Mouse (Mus musculus) left cerebral cortex, postnatal 14 days (tissue): ENCODE data around the gene Nfib. TPM values are rescaled to one million over a fixed set of nuclear protein-coding genes. Genes with fewer than 3 reads are reported as not detected.

Experiments
- DNase-seq, 2 experiments: peaks; one replicate each; pipeline ENCODE4 v3.0.0; 2021 to 2022; ENCODE audit warnings: low spot score in 2 of 2, mixed read lengths in 1 of 2
- intact Hi-C: fragments of 180-260 bp; cut with DNase I; formaldehyde crosslinking; loops from one replicate; pipeline ENCODE4 v1.15.1; 2025
- total RNA-seq, 2 experiments: library from RNA; stranded (reverse); gene quantifications; 2 replicates each; pipeline ENCODE4 v1.2.3; 2021

The Nfib gene
- total RNA-seq, 2 experiments from 2014 or later: 94.4 to 100 TPM

- intact Hi-C loops: loop anchor here (2.0 to 5.0 kb wide), 2 partner anchors 23 to 39 kb away; no protein-coding TSS in a partner anchor
- DNase-seq: no peak
These were observed 169.7 kb downstream of the Nfib start for GRCm38 (mm10) chr4:82535606-82536434.

GRCm38 (mm10) chr4:82533231-82533630 lies 172.3 kb downstream of the Nfib start:
- DNase-seq: no peak
- intact Hi-C loops: no loop called here

GRCm38 (mm10) chr4:82532443-82533191 lies 172.9 kb downstream of the Nfib start:
- intact Hi-C loops: no loop called here
- DNase-seq: no peak

GRCm38 (mm10) chr4:82531977-82532376 lies 173.6 kb downstream of the Nfib start:
- intact Hi-C loops: no loop called here
- DNase-seq: no peak

GRCm38 (mm10) chr4:82530875-82531353 lies 174.6 kb downstream of the Nfib start:
- DNase-seq: no peak
- intact Hi-C loops: no loop called here

- intact Hi-C loops: no loop called here
- DNase-seq: no peak
These were observed 176.6 kb downstream of the Nfib start for GRCm38 (mm10) chr4:82528978-82529377.

GRCm38 (mm10) chr4:82519935-82520334 lies 185.6 kb downstream of the Nfib start:
- intact Hi-C loops: no loop called here
- no peak for DNase-seq

- no peak for DNase-seq
- intact Hi-C loops: no loop called here
These were observed 187.4 kb downstream of the Nfib start for GRCm38 (mm10) chr4:82518132-82518531.

- intact Hi-C loops: no loop called here
- no peak for DNase-seq
These were observed 188.2 kb downstream of the Nfib start for GRCm38 (mm10) chr4:82517311-82517710.

GRCm38 (mm10) chr4:82516211-82516795 lies 189.2 kb downstream of the Nfib start:
- DNase-seq: no peak
- intact Hi-C loops: no loop called here

- intact Hi-C loops: loop anchor here (5.0 kb wide), 1 partner anchor 72 kb away; no protein-coding TSS in a partner anchor
- no peak for DNase-seq
These were observed 190.6 kb downstream of the Nfib start for GRCm38 (mm10) chr4:82514921-82515320.

GRCm38 (mm10) chr4:82514373-82514772 lies 191.2 kb downstream of the Nfib start:
- intact Hi-C loops: loop anchor here (5.0 kb wide), 1 partner anchor 73 kb away; no protein-coding TSS in a partner anchor
- no peak for DNase-seq

- intact Hi-C loops: loop anchor here (2.0 to 5.0 kb wide), 2 partner anchors 23 to 74 kb away; no protein-coding TSS in a partner anchor
- no peak for DNase-seq
These were observed 192.2 kb downstream of the Nfib start for GRCm38 (mm10) chr4:82513426-82513750.

GRCm38 (mm10) chr4:82512743-82513425 lies 192.7 kb downstream of the Nfib start:
- peak; percentile 90 to 91 for DNase-seq
- intact Hi-C loops: loop anchor here (2.0 to 5.0 kb wide), 2 partner anchors 24 to 74 kb away; no protein-coding TSS in a partner anchor

GRCm38 (mm10) chr4:82512335-82512734 lies 193.2 kb downstream of the Nfib start:
- intact Hi-C loops: loop anchor here (2.0 to 5.0 kb wide), 2 partner anchors 24 to 75 kb away; no protein-coding TSS in a partner anchor
- DNase-seq: no peak

- intact Hi-C loops: loop anchor here (5.0 kb wide), 1 partner anchor 76 kb away; no protein-coding TSS in a partner anchor
- DNase-seq: peak in 1 of 2 experiments; percentile 61
These were observed 194.0 kb downstream of the Nfib start for GRCm38 (mm10) chr4:82511524-82511923.

- intact Hi-C loops: loop anchor here (5.0 kb wide), 1 partner anchor 76 kb away; no protein-coding TSS in a partner anchor
- DNase-seq: no peak
These were observed 194.5 kb downstream of the Nfib start for GRCm38 (mm10) chr4:82511001-82511513.

- intact Hi-C loops: loop anchor here (5.0 kb wide), 1 partner anchor 78 kb away; no protein-coding TSS in a partner anchor
- DNase-seq: no peak
These were observed 195.8 kb downstream of the Nfib start for GRCm38 (mm10) chr4:82509771-82510170.
